Mouse (Mus musculus): ENCODE data around the gene Thra. TPM values are rescaled to one million over a fixed set of nuclear protein-coding genes. Genes with fewer than 3 reads are reported as not detected.
A peak's percentile ranks its signal among the peaks of the same experiment; 100 is the strongest.

The Thra gene
- polyA plus RNA-seq, 1 experiment from 2014 or later: 11.6 TPM

GRCm38 (mm10) chr11:98741622-98742396, 1.4 kb downstream of the Thra start:
- WGBS: 1% methylated on average over 83 of the region's 86 CpGs
- Histone ChIP-seq H3K4me1 (peaks cover 81% of the 10 kb centered on the region), H3K36me3 (no peaks in the 10 kb centered on the region)

GRCm38 (mm10) chr11:98742397-98743291, 2.2 kb downstream of the Thra start:
- no peak for DNase-seq (ENCODE audit: low spot score)
- Histone ChIP-seq H3K9me3 (replicated peaks) (no peaks in the 10 kb centered on the region), H3K27ac (peak overlapping the region; percentile 97), H3K4me1 (peaks cover 90% of the 10 kb centered on the region), H3K4me3 (peak overlapping the region; percentile 94), H3K36me3 (no peaks in the 10 kb centered on the region), H3K27me3 (ENCODE audit: low read depth, poor library complexity, severe bottlenecking) (no peaks in the 10 kb centered on the region)
- 14% methylated on average over 14 of the region's 21 CpGs for WGBS

More at GRCm38 (mm10) chr11:98741622-98742396, 1.4 kb downstream of the Thra start:
- Histone ChIP-seq H3K9me3 (replicated peaks) (no peaks in the 10 kb centered on the region), H3K4me3 (peak overlapping the region; percentile 94), H3K27me3 (ENCODE audit: low read depth, poor library complexity, severe bottlenecking) (no peaks in the 10 kb centered on the region), H3K27ac (peak overlapping the region; percentile 97)
- DNase-seq (ENCODE audit: low spot score): peak; percentile 85

- peak overlapping the region; percentile 64 for H3K27ac ChIP-seq
- peaks cover 95% of the 10 kb centered on the region for H3K4me1 ChIP-seq
- no peak for DNase-seq (ENCODE audit: low spot score)
- H3K27me3 ChIP-seq (ENCODE audit: low read depth, poor library complexity, severe bottlenecking): no peaks in the 10 kb centered on the region
- H3K36me3 ChIP-seq: no peaks in the 10 kb centered on the region
- 8% methylated on average over 9 of the region's 9 CpGs for WGBS
- peak overlapping the region; percentile 32 for H3K4me3 ChIP-seq
- H3K9me3 ChIP-seq (replicated peaks): no peaks in the 10 kb centered on the region
Measured at GRCm38 (mm10) chr11:98743655-98744345, 3.4 kb downstream of the Thra start.

GRCm38 (mm10) chr11:98744456-98745019, 4.1 kb downstream of the Thra start:
- H3K4me3 ChIP-seq: peak overlapping the region; percentile 32
- peaks cover 98% of the 10 kb centered on the region for H3K4me1 ChIP-seq
- no peaks in the 10 kb centered on the region for H3K36me3 ChIP-seq
- H3K9me3 ChIP-seq (replicated peaks): no peaks in the 10 kb centered on the region
- WGBS: 30% methylated on average over 7 of the region's 7 CpGs
- no peaks in the 10 kb centered on the region for H3K27me3 ChIP-seq (ENCODE audit: low read depth, poor library complexity, severe bottlenecking)
- H3K27ac ChIP-seq: peak overlapping the region; percentile 64
- no peak for DNase-seq (ENCODE audit: low spot score)

GRCm38 (mm10) chr11:98745932-98746853, 5.8 kb downstream of the Thra start:
- Histone ChIP-seq H3K27me3 (ENCODE audit: low read depth, poor library complexity, severe bottlenecking) (no peaks in the 10 kb centered on the region), H3K27ac (peak overlapping the region; percentile 82), H3K9me3 (replicated peaks) (no peaks in the 10 kb centered on the region), H3K4me3 (peak overlapping the region; percentile 42), H3K36me3 (no peaks in the 10 kb centered on the region), H3K4me1 (peaks cover 99% of the 10 kb centered on the region)
- 36% methylated on average over 12 of the region's 12 CpGs for WGBS
- DNase-seq (ENCODE audit: low spot score): no peak

- Histone ChIP-seq H3K4me1 (peaks cover 97% of the 10 kb centered on the region), H3K4me3 (peak overlapping the region; percentile 42), H3K9me3 (replicated peaks) (no peaks in the 10 kb centered on the region), H3K36me3 (no peaks in the 10 kb centered on the region), H3K27ac (peak overlapping the region; percentile 82), H3K27me3 (ENCODE audit: low read depth, poor library complexity, severe bottlenecking) (no peaks in the 10 kb centered on the region)
- DNase-seq (ENCODE audit: low spot score): peak; percentile 82
- WGBS: 6% methylated on average over 19 of the region's 19 CpGs
Measured at GRCm38 (mm10) chr11:98746855-98747693, 6.6 kb downstream of the Thra start.

- no peak for DNase-seq (ENCODE audit: low spot score)
- peak overlapping the region; percentile 42 for H3K4me3 ChIP-seq
Measured at GRCm38 (mm10) chr11:98747804-98748505, 7.5 kb downstream of the Thra start.

GRCm38 (mm10) chr11:98748506-98749416, 8.3 kb downstream of the Thra start:
- Histone ChIP-seq H3K27me3 (ENCODE audit: low read depth, poor library complexity, severe bottlenecking) (no peaks in the 10 kb centered on the region), H3K27ac (peak overlapping the region; percentile 82), H3K36me3 (peaks cover 6% of the 10 kb centered on the region; the same call in 1 of the 2 replicates), H3K4me1 (peaks cover 85% of the 10 kb centered on the region), H3K4me3 (0 out of 2 replicates have a peak overlapping the region, but pooled peaks have one; percentile 0), H3K9me3 (replicated peaks) (no peaks in the 10 kb centered on the region)
- 32% methylated on average over 15 of the region's 15 CpGs for WGBS
- no peak for DNase-seq (ENCODE audit: low spot score)

More at GRCm38 (mm10) chr11:98747804-98748505, 7.5 kb downstream of the Thra start:
- WGBS: 27% methylated on average over 6 of the region's 6 CpGs
- H3K9me3 ChIP-seq (replicated peaks): no peaks in the 10 kb centered on the region
- peaks cover 88% of the 10 kb centered on the region for H3K4me1 ChIP-seq
- H3K27me3 ChIP-seq (ENCODE audit: low read depth, poor library complexity, severe bottlenecking): no peaks in the 10 kb centered on the region
- H3K27ac ChIP-seq: peak overlapping the region; percentile 82
- H3K36me3 ChIP-seq: no peaks in the 10 kb centered on the region

- H3K27ac ChIP-seq: peak overlapping the region; percentile 82
- peaks cover 12% of the 10 kb centered on the region for H3K36me3 ChIP-seq
- WGBS: 65% methylated on average over 5 of the region's 5 CpGs
- H3K27me3 ChIP-seq (ENCODE audit: low read depth, poor library complexity, severe bottlenecking): no peaks in the 10 kb centered on the region
- DNase-seq (ENCODE audit: low spot score): no peak
- no peak overlapping the region for H3K4me3 ChIP-seq
- H3K9me3 ChIP-seq (replicated peaks): no peaks in the 10 kb centered on the region
- H3K4me1 ChIP-seq: peaks cover 85% of the 10 kb centered on the region
Measured at GRCm38 (mm10) chr11:98749716-98750115, 9.3 kb downstream of the Thra start.

Data from limb, embryonic 10.5 days (tissue).